Mouse (Mus musculus): Measurements from ENCODE around the gene Hist1h4c. TPM values are rescaled to one million over a fixed set of nuclear protein-coding genes. Genes with fewer than 3 reads are reported as not detected.

Gene Hist1h4c
- total and polyA plus RNA-seq, 2 experiments from 2014 or later = 2.2 to 622 TPM

DNA sequence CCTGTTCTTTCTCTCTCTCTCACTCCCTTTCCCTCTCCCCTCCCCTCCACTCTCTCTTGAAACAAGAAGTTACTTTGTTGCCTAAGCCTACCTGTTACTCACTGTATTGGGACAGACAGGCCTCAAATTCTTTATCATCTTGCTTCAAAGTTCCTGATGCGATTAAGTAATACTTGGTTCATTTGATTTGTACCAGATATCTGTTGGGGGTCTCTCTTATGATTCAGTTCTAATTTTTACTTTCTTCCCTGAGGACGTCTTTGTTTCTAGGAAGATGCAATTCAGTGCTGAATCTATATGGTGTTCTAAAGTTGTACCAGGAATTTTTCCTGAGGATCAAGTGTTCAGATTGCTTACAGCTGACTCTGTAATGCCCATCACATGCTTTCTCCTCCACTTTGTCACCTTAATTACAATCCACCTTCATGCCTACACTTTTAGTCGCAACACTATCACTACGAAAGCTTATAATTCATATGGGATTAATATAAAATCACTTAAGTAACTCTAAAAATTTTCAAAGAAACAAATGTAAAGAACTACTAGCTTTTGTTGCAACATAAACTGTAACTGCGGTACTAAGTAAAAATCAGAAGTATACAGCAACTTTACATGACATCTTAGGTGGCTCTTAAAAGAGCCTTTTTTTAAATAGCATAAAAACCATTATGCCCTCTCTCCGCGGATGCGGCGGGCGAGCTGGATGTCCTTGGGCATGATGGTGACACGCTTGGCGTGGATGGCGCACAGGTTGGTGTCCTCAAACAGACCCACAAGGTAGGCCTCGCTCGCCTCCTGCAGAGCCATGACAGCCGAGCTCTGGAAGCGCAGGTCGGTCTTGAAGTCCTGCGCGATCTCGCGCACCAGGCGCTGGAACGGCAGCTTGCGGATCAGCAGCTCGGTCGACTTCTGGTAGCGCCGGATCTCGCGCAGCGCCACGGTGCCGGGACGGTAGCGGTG, 46.4 kb upstream of the Hist1h4c start:
- no peak for ATAC-seq (ENCODE audit: low FRiP score)
- DNase-seq (ENCODE audit: low spot score) = no peak
- Histone ChIP-seq H3K4me1 (ENCODE audit: insufficient read depth, low read length) (0 out of 2 replicates have a peak, but pooled peaks cover 3% of the 10 kb centered on the region), H3K36me3 (ENCODE audit: insufficient read depth, low read length) (no peaks in the 10 kb centered on the region), H3K9me3 (ENCODE audit: low read length) (no peaks in the 10 kb centered on the region), H3K9ac (replicated peaks; ENCODE audit: low read length, poor library complexity, severe bottlenecking) (no peak overlapping the region), H3K4me3 (ENCODE audit: low read depth, low read length) (peak overlapping the region; percentile 37; the same call in 1 of the 2 replicates), H3K27me3 (ENCODE audit: insufficient read depth, low read length) (no peaks in the 10 kb centered on the region), H3K27ac (ENCODE audit: low read depth, low read length) (no peak overlapping the region), H3K4me2 (ENCODE audit: low read depth, low read length, poor library complexity, severe bottlenecking) (peak overlapping the region; percentile 69)
- no peak for TF ChIP-seq CTCF (IDR thresholded peaks at IDR 0.05)
- WGBS = 4% methylated on average over 13 of the region's 36 CpGs

DNA sequence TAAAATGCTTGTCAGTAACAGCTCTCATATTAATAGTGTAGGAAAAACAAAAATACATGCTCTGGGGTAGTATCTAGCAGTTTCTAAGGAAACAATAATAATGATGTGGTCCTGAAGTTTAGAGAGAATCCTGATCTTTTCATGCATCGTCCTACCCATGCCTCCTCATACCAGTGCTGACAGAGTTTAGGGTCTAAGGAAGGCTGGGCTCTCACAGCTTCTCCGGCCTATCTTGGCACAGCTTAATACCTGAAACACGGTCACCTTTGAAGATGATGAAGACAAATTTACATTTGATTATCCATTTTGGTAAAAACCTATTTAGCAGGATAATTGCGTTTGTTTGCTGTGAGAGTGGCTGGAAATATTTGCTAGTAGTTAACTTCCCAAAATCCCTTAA, 45.7 kb upstream of the Hist1h4c start:
- Histone ChIP-seq H3K27ac (ENCODE audit: low read depth, low read length) (no peak overlapping the region), H3K36me3 (ENCODE audit: insufficient read depth, low read length) (no peaks in the 10 kb centered on the region), H3K4me1 (ENCODE audit: insufficient read depth, low read length) (0 out of 2 replicates have a peak, but pooled peaks cover 3% of the 10 kb centered on the region), H3K4me2 (ENCODE audit: low read depth, low read length, poor library complexity, severe bottlenecking) (no peak overlapping the region), H3K9ac (replicated peaks; ENCODE audit: low read length, poor library complexity, severe bottlenecking) (no peak overlapping the region), H3K4me3 (ENCODE audit: low read depth, low read length) (no peak overlapping the region), H3K9me3 (ENCODE audit: low read length) (no peaks in the 10 kb centered on the region), H3K27me3 (ENCODE audit: insufficient read depth, low read length) (no peaks in the 10 kb centered on the region)
- ATAC-seq (ENCODE audit: low FRiP score) (no peak), DNase-seq (ENCODE audit: low spot score) (no peak)
- WGBS = 37% methylated on average over 4 of the region's 4 CpGs
- TF ChIP-seq CTCF (IDR thresholded peaks at IDR 0.05) = no peak

DNA sequence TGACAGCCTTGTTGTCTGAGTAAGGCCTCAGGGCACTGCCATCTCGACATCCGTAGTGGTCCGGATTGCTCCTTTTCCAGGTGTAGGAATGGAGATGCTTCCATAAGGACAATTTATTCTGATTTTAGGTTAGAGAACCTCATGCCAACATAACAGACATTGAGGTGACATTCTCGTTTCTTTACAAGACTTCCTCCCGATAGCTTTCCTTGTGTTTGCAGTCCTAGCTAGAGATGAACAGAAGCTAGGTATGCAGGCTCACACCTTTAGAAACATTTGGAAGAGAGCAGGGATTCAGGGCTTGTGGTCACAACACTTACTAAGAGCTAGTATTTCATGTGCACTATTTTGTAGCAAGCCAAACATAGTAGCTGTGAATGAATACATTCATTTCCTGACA, 45.0 kb upstream of the Hist1h4c start:
- Histone ChIP-seq H3K9ac (replicated peaks; ENCODE audit: low read length, poor library complexity, severe bottlenecking) (no peak overlapping the region), H3K4me1 (ENCODE audit: insufficient read depth, low read length) (0 out of 2 replicates have a peak, but pooled peaks cover 3% of the 10 kb centered on the region), H3K27me3 (ENCODE audit: insufficient read depth, low read length) (no peaks in the 10 kb centered on the region), H3K4me3 (ENCODE audit: low read depth, low read length) (no peak overlapping the region), H3K4me2 (ENCODE audit: low read depth, low read length, poor library complexity, severe bottlenecking) (no peak overlapping the region), H3K27ac (ENCODE audit: low read depth, low read length) (no peak overlapping the region), H3K9me3 (ENCODE audit: low read length) (no peaks in the 10 kb centered on the region), H3K36me3 (ENCODE audit: insufficient read depth, low read length) (no peaks in the 10 kb centered on the region)
- no peak for TF ChIP-seq CTCF (IDR thresholded peaks at IDR 0.05)
- WGBS = 88% methylated on average over 5 of the region's 5 CpGs
- no peak for DNase-seq (ENCODE audit: low spot score)
- ATAC-seq (ENCODE audit: low FRiP score) = no peak

DNA sequence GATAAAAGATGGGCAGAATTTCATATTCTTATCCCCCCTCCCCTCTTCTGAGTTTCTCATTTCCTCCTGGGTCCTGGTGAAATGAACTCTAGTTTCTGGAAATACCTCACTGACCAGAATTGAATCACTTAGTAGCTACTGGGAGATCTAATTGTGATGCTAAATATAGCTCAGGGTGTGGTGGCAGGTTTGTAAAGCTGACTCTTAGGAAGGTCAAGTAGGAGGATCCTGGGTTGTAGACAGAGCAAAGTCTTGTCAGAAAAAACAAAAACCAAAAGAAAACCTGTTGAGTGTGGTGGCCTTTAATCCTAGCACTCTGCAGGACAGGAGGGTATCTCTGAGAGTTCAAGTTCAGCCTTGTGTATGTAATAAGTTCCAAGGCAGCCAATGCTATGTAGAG, 43.8 kb upstream of the Hist1h4c start:
- Histone ChIP-seq H3K4me2 (ENCODE audit: low read depth, low read length, poor library complexity, severe bottlenecking) (no peak overlapping the region), H3K4me3 (ENCODE audit: low read depth, low read length) (no peak overlapping the region), H3K27ac (ENCODE audit: low read depth, low read length) (no peak overlapping the region), H3K9me3 (ENCODE audit: low read length) (no peaks in the 10 kb centered on the region), H3K9ac (replicated peaks; ENCODE audit: low read length, poor library complexity, severe bottlenecking) (no peak overlapping the region), H3K4me1 (ENCODE audit: insufficient read depth, low read length) (0 out of 2 replicates have a peak, but pooled peaks cover 3% of the 10 kb centered on the region), H3K27me3 (ENCODE audit: insufficient read depth, low read length) (no peaks in the 10 kb centered on the region), H3K36me3 (ENCODE audit: insufficient read depth, low read length) (no peaks in the 10 kb centered on the region)
- DNase-seq (ENCODE audit: low spot score) = no peak
- ATAC-seq (ENCODE audit: low FRiP score) = no peak
- TF ChIP-seq CTCF (IDR thresholded peaks at IDR 0.05) = no peak

DNA sequence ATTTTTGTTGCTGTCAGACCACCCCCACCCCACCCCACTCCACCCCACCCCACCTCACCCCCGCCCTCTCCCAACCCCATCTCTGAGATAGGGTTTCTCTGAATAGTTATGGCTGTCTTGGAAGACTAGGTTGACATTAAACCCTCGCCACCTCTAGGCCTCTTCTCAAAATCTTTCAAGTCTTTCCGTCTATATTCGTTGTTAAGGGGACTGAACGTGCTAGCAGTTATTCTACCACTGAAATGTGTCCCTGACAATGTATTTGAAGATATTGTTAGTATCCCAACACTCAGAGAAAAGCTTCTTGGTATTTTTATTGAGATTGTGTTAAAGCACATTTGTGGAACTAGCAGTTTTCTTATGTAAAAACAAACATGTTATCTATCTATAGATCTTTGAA, 42.7 kb upstream of the Hist1h4c start:
- 71% methylated on average over 5 of the region's 5 CpGs for WGBS
- Histone ChIP-seq H3K4me1 (ENCODE audit: insufficient read depth, low read length) (0 out of 2 replicates have a peak, but pooled peaks cover 3% of the 10 kb centered on the region), H3K4me3 (ENCODE audit: low read depth, low read length) (no peak overlapping the region), H3K36me3 (ENCODE audit: insufficient read depth, low read length) (no peaks in the 10 kb centered on the region), H3K27me3 (ENCODE audit: insufficient read depth, low read length) (no peaks in the 10 kb centered on the region), H3K4me2 (ENCODE audit: low read depth, low read length, poor library complexity, severe bottlenecking) (peak overlapping the region; percentile 99; the same call in 1 of the 2 replicates), H3K9me3 (ENCODE audit: low read length) (no peaks in the 10 kb centered on the region), H3K27ac (ENCODE audit: low read depth, low read length) (no peak overlapping the region), H3K9ac (replicated peaks; ENCODE audit: low read length, poor library complexity, severe bottlenecking) (no peak overlapping the region)
- no peak for TF ChIP-seq CTCF (IDR thresholded peaks at IDR 0.05)
- DNase-seq (ENCODE audit: low spot score) (no peak), ATAC-seq (ENCODE audit: low FRiP score) (no peak)

DNA sequence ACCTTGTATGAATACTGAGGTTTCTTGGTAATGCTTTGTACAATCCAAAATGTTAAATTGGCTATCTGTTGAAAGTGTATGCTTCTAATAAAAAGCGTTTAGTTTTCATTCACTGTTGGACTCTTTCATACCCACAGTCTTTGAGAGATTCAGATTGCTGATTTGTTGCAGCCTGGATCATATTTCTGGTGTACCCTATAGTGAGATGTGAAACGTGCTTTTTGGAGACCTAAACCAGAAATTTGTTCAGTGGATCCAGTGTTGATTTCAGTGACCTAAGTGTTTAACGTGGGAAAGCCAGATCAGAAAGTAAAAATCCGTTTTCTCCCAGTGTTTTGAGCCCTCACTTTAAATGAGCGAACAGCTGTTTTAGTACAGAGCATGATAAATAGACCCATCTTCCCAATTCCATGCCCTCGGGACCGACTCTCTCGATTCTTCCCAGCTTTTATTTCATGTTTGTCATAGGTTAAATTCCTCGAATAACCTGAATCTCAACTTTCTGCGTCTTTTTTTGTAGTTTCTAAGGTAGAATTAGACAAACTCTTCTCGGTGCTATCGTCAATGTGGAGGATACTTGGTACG, 42.1 kb upstream of the Hist1h4c start:
- H3K27me3 ChIP-seq (ENCODE audit: insufficient read depth, low read length) = no peaks in the 10 kb centered on the region
- H3K4me2 ChIP-seq (ENCODE audit: low read depth, low read length, poor library complexity, severe bottlenecking) = peak overlapping the region; percentile 99
- peak overlapping the region; percentile 56 for H3K4me3 ChIP-seq (ENCODE audit: low read depth, low read length)
- 39% methylated on average over 13 of the region's 13 CpGs for WGBS
- ATAC-seq (ENCODE audit: low FRiP score) (no peak), DNase-seq (ENCODE audit: low spot score) (no peak)
- H3K4me1 ChIP-seq (ENCODE audit: insufficient read depth, low read length) = no peaks in the 10 kb centered on the region
- H3K9ac ChIP-seq (replicated peaks; ENCODE audit: low read length, poor library complexity, severe bottlenecking) = no peak overlapping the region
- no peaks in the 10 kb centered on the region for H3K36me3 ChIP-seq (ENCODE audit: insufficient read depth, low read length)
- H3K9me3 ChIP-seq (ENCODE audit: low read length) = no peaks in the 10 kb centered on the region
- TF ChIP-seq CTCF (IDR thresholded peaks at IDR 0.05) = no peak
- H3K27ac ChIP-seq (ENCODE audit: low read depth, low read length) = peak overlapping the region; percentile 44; the same call in 1 of the 2 replicates

Measured in midbrain, postnatal 0 days (tissue).